Mouse (Mus musculus): ENCODE data around the gene Flad1.

Gene Flad1

DNA sequence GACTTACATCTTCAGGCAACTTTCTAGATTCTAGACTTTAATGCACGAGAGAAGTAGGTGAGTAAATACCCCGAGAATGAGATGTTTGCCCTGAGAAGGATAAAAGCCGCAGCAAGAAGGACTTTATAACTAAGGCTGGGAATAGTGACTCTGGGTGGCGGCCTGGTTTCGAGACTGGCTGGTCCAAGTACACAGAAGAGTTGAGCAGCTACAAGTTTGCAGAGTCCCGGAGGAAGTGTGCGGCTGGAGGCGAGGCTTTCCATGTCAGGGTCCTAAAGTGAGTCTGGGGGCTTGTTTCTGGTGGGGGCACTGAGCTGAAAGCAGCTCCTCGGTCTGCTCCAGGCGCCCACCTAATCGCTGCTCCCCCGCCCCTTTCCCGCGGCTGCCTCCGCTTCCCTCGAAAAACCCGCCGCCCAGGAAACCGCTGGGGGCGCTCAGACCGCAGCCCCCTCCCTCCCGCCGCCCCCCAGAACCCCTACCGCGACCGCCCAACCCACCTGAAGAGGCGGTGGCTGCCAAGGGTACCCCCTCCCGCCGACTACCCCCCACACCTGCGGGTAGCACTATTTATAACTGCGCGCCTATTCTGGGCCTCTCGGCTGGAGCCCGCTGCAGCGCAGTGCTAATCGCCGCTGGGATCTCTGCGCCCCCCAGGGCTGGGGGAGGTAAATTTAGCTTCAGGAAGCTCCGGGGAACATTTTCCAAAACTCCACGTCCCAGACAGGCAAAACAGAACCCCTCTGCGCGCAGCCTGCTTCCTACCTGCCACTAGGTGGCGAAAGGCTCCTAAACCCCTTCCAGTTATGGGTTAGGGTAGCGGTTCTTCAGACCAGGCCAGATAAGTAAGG lies 15.6 kb downstream of the Flad1 start:
- peak; percentile 81 for DNase-seq (ENCODE audit: low read depth, low spot score)

DNA sequence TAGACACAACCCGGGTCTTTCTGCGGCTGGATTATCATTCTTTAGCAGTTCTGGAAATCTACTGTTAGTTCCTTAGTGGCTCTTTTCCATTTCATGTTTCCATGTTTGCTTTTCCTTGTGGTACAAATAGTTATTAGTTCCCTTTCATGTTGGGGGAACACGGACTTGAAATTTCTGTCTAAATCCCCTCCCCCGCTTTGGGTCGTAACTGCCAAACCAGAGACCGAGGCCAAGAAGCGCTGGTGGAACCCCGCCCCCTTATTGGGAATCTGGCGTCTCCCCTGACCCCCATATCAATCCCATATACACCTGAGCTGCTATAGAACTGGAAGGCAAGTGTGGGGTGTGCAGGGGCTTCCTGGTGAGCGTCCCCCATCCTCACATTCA lies 16.3 kb downstream of the Flad1 start:
- DNase-seq (ENCODE audit: low read depth, low spot score), result no peak

DNA sequence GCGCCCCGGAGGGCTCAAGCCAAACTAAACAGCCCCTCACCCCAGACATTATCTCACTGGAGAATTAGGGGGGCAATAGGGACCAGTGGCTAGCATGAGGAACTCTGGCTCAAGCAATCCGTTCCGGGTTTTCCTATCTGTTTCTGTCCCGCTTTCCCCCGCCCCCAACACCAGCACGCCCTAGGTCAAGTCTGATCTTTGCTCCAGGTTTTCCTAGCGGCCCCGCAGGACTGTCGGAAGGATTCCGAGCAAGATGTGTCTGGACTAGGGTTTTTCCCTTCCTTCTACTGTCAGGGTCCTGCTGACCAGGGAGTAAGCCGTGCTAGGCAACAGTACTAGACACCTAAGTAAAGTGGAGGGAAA lies 16.8 kb downstream of the Flad1 start:
- DNase-seq (ENCODE audit: low read depth, low spot score), result peak; percentile 81

DNA sequence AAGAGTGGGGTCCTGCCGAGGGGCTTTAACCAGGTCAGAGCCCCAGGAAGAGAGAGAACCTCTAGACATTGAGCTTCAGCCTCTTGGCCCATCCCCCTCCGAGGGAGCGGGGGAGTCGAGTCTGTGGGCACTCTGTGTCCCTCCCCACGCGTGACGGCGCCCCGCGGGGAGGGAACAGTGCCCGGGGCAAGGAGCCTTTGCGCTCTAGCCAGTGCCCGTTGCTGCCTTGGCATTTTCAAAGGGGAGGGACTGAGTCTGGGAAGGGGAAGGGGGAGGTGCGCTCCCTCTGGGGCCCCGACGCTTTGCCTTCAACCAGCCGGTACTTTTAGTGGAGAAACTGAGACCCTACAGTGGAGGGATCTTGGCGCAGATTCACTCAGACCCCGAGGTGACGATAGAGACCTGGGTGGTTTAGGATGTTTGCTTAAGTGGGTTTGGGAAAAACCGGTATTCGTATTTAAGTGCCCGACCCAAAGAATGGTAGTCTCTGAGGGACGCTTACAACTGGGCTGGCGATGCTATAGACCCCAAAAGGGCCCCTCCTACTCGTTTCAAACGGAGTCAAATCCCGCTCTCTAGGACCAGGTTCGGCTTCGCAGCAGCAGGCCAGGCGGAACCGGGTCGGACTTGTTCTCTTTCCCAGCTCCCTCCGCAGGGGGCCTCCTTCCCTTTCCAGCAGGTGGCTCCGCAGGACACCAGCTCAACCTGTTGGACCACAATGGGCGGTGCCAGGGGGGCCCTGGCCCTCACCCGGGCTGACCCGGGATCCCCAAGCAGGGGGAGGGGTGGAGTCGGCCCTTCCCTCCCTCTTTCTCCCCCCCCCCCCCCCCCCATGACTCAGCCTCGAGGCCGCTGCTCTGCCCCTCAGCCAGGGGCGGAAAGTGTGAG lies 17.4 kb downstream of the Flad1 start, which contains the start of gene Zbtb7b:
Zbtb7b (minus strand) TSS at position 771 of the 888 bp plus-strand sequence.
- DNase-seq (ENCODE audit: low read depth, low spot score), result peak; percentile 49

DNA sequence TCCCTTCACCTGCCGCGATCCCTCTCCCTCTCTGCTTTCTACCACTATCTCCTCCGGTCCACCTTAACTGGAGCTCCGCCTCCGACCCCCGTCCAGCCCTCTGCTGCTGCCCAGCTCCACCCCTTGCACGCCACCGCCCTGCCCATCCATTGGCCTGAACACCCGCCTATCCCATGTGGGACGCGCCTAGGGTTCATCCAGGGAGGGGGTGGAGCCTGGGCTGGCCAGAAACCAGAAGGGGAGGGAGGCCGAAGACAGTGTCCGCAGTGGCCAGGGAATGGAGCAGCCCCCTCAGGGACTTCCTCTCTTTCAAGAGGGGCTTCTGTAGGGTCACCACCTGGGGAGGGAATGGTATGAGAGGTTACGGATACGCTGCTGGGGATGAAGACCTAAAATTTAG lies 18.1 kb downstream of the Flad1 start:
- DNase-seq (ENCODE audit: low read depth, low spot score), result peak; percentile 94

DNA sequence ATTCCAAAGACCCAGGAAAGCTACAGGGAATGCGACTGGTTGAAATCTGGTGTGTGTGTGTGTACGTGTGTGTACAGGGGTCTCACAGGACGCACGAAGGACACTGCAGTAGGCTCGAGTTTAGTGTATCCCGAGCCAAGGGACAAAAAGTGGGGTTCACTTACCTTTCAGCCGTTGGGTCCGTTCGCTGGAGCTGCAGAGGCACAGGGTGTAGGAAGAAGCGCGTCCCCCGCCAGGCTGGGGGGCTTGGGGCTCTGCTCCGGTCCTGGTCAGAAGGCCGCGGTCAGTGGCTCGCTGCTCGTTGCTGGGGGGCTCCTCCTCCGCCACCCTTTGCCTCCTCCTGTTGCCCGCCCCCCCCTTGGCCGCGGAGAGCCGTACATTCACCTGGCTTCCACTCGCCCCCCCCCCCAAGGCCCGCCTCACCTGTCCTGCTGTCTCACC lies 18.8 kb downstream of the Flad1 start:
- DNase-seq (ENCODE audit: low read depth, low spot score), result no peak

DNA sequence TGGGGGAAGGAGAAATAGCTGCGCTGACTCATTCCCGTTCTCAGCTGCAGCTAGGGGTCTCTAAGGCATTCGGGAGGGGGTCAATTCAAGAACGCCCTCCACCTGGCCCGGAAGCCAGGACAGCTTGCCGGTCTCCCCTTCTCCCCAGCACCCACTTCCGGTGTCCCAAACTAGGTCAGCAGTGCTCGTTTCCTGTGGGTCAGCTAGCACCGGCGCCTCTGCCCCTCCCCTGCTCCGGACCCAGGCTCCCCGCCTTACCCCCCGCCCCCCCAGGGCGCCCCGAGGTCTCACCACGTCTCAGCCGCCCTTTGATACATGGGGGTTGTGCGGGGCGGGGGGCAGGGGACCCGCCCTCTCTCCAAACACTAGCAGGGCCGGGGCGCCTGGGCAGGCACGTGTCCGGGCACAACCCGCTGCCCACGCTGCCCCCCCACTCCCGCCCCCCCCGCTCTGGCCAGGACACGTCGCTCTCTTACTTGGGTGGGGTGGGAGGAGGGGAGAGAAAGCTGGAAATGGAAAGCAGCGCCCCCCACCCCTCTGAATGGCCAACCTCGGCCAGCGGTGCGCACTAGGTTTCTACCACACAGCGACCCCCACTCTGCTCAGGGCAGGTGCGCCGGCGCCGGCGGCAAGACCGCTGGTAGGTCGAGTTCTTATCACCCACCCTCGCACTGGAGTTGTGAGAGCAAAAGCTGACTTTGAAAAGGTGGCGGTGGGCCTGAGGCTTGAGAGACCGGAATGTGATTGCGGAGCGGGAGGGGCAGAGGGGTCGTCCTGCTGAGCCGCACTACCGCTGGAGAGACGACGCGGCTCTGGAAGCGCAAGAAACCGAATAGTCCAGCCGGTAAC lies 19.8 kb downstream of the Flad1 start:
- DNase-seq (ENCODE audit: low read depth, low spot score), result no peak

DNA sequence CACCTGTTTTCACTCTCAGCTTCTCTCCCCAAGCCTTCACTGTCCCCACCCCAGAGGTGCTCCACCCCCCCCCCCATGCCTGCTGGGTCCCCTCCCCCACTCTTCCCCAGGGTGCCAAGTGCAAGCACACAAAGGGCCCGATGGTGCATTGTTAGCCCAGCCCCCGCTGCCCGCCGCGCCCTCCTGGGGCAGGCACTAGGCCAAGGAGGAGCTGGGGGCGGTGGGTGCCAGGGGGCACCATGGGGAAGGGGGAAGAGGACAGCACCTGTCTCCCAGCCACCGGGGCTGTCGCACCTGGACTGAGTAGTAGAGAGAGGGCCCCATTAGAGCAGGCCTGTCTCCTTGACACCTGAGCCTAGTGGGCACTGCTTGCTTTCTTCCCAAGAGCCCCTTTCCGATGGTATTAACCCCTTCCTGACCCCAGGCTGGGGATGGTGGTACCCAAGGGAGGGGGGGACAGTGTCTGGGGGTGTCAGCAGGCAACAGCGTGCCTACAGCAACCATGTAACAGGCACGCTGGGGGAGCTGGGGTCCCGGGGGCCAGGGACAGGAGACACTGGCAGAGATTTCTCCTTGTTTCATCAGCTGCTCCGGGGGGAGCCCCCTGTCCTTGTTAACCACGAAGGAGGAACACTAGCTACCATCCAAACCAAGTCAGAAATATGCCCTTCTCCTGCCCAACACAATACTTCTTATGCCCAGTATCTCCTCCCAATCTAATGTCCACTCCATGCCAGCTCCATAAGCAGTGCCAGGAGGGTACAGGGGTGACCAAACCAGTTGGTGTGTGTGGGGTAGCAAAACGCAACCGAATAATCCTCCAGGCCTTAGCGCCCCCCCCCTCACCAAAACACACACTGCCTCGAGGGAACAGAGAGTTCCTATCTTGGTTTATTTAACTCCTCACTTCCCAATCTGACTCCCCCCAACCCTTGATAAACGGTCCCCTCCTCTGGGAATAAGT lies 20.7 kb downstream of the Flad1 start:
- no peak for DNase-seq (ENCODE audit: low read depth, low spot score)

DNA sequence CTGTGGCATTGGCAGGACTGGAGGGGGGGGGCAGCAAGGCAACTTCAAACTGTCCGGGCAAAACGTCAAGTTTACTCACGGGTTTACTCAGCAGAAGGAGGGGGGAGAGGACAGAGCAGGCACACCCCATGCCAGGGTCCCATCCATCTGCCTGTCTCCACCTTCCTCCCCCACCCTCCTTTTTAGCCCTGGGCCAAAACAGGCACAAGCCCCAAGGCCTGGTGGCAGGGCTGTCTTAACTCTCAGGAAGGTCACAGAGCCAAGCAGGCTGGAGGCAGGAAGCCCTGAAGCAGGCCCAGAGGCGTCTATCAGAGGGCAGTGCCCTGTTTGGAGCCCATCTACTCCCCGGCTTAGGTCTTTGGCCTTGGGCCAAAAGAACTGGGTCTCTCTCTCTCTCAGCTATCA lies 21.6 kb downstream of the Flad1 start:
- DNase-seq (ENCODE audit: low read depth, low spot score), result no peak

DNA sequence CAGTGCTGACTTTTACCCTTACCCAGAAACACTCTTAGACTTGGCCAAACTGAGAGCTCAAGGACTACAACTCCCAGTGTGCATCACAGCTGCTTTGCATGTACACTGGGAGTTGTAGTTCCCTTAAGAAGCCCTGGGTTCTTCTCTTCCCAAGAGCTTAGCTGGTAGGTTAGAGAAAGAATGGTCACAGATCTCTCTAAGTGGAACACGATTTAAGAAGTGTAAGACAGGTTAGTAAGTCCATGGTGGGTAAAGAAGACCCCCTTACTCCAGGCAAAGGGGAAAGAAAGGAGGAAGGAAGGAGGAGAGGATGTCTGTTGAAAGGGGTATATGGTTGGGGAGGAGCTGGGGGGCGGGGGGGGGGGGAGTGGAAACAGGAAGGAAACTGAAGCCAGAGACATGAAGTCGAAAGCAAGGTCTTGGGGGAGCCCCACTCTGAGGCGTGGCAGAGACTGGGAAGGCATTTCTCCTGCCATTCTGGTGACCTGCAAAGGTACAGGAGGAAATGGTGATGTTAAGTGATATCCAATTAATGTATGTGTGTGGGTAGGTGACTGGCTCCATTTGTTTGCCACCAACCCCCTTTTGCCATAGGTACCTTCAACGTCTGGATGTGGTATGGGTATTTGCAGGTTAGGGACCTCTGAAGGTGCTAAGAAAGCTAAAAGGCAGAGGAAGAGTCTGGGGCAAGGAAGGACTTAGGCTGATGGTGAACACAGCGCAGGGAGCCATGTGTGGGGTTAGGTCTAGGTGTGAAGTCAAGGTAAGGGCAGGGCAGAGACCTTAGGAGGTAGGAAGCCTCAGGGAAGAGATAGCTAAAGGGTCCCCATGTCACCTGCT lies 22.5 kb downstream of the Flad1 start:
- DNase-seq (ENCODE audit: low read depth, low spot score), result no peak

DNA sequence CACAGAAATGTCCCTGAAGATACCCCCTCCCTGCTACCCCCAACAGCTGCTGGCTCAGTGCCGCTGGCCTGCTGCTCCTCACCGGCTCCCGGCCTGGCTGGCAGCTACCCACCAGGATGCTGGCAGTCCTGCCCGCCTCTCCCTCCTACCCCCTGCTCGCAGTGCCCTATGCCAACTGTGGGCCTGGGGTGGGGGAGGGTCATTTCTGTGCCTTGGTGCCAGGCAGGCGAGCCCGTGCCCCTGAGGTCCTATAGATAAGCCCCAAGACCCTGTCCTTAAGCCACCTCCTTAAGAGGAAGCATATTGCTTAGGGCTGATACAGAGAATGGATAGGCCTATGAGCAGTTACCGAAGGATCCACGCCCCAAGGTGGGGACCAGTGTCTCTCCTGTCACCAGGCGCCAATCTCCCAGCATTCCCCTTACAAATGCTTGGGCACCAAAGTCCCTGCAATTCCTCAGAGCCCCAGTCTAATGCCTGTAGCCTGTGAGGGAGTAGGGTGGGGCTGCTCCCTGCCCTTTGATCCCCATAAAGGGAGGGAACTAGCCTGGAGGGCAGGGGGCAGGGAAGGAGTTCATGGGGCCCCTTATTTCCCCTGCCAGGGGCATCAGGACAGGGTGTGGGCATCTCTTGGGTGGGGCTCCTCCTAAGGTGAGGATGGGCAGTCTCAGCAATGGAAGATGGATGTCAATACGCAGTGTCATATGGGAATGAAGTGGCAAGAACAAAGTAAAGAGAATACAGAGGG lies 23.4 kb downstream of the Flad1 start:
- DNase-seq (ENCODE audit: low read depth, low spot score), result no peak

DNA sequence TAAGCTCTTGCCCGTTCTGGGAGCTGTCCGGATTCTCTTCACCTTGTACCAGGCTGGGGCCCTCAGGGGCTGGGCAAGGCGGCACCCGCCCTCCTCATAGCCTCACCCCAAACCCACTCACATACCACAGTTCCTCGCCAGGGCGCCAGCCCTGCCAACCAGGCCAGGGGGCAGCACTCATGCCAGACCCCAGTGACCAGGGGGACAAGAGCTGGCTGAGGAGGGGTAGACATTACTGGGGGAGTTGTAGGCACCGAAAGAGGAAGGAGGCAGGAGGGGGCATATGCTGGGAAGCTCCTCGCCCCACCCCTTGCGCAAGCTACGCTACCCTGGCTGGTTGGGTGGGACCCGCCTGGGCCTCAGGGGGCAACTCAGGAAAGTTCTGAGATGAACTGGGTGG lies 24.0 kb downstream of the Flad1 start:
- no peak for DNase-seq (ENCODE audit: low read depth, low spot score)

DNA sequence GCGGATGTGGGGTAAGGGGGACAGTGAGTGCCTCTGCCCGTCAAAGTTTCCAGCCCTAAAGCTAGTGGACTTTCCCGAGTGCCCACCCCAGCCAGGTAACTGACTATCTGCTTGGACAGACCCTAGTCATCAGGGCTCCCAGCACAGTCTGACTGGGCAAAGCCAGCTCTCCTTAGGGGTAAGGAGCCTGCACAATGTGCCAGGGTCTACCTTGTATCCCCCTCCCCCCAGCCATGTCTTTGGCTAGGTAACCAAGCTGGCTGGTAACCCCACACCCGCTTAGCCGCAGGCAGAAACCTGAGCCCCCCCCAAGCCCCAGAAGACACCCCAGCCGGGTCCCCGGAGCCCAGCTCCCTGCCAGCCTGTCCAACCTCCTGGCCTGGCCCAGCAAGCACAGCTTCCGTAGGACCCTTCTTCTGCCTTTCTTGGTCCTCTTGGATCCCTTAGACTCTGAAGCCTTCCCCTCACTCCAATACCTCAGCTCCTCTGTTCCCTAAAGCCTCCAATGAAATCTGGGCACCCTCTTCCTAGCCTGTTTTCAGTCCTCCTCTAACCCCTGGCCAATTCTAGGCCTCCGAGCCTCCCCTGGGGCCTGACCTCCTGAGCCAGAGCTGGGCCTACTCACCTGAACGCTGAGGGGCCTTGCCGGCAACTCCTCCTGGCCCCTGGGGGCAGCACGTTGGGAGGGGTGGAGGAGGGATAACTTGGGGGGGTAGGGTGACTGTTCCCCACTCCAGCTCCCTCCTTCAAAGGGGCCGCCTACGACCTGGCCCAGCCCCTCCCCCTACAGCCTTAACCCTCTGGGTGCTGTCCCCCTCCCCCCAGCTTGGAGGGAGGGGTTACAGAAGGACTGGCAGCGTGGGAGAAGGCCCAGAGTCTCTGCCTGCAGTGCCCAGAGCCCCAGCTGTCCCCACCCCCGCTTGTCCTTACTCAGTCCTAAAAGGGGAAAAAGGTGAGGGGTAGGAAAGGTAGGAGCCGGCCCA lies 24.9 kb downstream of the Flad1 start:
- no peak for DNase-seq (ENCODE audit: low read depth, low spot score)

DNA sequence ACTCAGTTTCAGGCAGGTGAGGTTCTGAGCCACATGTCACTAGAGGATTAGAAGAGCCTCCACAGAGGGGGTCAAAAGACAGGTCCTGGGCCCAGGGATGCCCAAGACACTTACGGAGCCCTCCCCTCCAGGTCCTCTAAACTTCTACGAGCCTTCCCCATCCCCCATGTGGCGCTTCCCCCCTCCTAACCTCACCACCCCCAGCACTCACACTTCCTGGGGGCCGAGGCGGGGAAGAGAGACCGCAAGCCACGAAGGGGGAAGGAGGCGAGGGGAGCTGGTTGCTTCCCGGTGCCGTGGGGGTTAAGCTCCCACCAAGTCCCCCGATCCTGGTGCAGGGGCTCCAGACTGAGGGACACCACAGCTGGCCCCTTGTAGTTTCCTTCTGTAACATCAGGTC lies 26.2 kb downstream of the Flad1 start:
- DNase-seq (ENCODE audit: low read depth, low spot score), result no peak

DNA sequence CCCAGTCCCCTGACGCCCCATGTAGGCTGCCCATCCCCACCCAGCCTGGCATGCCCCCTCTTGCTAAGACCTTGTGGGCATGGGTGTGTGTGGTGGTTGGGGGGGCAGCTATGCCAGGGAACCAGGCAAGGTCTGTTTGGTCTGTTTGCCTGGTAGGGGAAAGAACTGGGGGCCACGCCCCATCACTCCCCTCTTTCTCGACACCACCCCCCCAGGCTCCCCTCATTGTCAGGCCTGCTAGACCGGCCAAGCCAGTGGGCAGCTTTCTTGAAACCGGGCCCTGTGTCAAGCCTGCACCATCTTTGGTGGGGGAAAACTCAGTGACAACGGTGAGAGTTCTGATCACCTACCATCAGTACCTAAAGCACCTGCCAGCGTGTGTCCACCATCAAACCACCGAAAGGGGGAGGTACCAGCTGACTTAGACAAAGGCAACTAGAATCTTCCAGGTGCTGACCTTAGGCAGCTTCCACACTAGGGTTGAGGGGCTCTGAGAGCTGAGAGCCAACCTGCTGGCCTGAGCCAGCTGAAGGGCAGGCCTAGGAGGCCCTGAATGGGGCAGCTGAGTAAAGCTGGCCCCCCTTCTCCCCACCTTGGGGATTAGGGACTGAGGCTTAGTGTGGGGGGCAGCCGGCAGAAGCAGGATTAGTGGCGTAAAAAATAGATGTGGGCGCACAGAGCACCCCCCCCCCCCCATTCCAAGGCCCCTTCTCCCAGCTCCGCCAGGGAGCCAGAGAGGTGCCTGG lies 27.2 kb downstream of the Flad1 start:
- no peak for DNase-seq (ENCODE audit: low read depth, low spot score)

DNA sequence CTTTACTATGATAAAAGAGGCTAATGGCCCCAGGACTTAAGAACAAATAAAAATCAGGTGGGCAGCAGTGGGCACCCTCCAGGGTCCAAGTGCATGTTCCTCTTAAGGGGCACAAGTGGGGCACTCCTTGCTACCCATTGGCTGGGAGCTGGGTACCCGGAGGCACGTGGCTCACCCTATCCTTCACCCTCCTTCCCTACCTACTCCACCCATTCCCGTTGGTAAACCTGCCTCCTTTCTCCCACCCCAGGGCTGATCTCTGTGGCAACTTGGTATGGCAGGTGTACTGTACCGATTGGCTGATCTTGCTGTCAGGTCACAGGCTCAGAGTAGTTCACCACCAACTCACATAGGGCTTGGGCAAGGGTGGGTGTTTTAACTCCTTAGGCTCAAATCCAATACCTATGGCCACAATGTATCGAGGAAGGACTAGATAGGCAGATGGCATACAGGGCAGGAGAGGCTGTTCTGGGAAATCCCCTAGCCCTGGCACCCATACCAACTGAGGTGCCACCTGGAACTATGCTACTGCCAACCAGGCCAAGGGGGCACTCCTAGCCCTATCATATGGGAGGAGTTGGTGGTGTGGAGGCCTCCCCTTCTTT lies 27.9 kb downstream of the Flad1 start:
- no peak for DNase-seq (ENCODE audit: low read depth, low spot score)

DNA sequence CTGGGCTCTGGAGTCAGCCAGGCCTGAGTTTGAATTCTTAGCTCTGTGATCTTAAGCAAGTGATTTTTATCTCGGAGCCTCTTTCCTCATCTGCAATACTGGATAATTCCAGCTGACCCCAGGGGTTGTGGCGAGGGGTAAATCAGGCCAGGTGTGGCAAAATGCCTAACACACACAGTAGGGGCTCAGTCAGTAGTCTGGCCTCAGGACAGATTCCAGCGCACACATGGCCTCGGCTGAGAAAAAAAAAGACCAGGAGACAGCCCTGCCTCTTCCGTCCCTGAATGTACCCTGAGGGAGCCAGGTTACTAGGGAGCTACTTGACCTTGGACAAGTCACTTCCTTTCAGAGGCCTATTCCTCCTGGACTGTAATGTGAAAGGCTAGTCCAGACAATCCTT lies 28.7 kb downstream of the Flad1 start:
- no peak for DNase-seq (ENCODE audit: low read depth, low spot score)
